Mouse (Mus musculus): Measurements from ENCODE around the gene Adarb2. TPM values are rescaled to one million over a fixed set of nuclear protein-coding genes. Genes with fewer than 3 reads are reported as not detected.

Adarb2 gene
- total RNA-seq, 2 experiments from 2014 or later = not detected

GRCm38 (mm10) chr13:8365523-8365922 is 162.9 kb downstream of the Adarb2 start:
- ATAC-seq (replicated peaks; ENCODE audit: low FRiP score, low TSS enrichment, poor library complexity, severe bottlenecking) = no peak

GRCm38 (mm10) chr13:8366087-8366486 is 163.4 kb downstream of the Adarb2 start:
- ATAC-seq (replicated peaks; ENCODE audit: low FRiP score, low TSS enrichment, poor library complexity, severe bottlenecking) = no peak

DNA sequence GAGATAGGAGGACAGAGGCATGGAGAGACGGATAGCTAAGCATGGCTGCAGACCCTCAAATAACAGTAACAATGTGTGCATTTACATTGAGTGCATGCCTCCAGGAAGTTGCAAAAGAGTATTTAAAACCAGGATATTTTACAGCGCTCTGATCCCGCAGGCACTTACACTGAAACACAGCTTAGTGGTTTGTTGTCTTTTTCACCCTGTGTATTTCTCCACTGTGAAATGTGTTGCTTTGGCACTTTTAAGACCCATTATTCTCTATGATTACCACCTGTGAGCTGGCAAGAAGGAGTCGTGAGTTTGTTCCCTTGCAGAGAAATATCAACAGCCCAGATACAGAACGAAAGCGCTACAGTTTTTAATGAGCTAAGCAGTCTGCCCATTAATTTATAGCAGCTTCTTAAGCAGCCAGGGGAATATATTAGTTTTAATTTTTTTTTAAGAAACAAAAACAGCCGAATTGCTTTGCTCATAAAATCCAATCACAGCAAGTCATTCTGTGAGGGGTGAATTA is 167.3 kb downstream of the Adarb2 start:
- no peak for ATAC-seq (replicated peaks; ENCODE audit: low FRiP score, low TSS enrichment, poor library complexity, severe bottlenecking)

DNA sequence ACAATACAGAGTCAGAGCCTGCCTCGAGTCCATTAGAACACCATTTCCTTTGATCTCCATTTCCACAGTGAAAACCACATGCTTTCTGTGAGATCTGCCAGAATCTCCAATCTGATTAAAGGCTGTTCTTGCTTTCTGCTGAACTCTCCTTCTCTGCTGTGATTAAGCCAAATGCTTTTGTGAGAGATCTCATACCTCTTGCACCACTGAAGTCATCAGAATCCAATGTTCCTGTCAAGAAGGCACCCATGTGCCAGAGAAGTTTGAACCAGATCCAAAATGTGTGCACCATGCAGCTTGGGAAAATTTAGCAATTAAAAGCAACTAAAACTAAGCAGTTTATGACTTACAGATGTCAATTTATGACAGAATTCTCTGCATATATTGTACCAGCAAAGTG is 185.9 kb downstream of the Adarb2 start:
- ATAC-seq (replicated peaks; ENCODE audit: low FRiP score, low TSS enrichment, poor library complexity, severe bottlenecking) = no peak

DNA sequence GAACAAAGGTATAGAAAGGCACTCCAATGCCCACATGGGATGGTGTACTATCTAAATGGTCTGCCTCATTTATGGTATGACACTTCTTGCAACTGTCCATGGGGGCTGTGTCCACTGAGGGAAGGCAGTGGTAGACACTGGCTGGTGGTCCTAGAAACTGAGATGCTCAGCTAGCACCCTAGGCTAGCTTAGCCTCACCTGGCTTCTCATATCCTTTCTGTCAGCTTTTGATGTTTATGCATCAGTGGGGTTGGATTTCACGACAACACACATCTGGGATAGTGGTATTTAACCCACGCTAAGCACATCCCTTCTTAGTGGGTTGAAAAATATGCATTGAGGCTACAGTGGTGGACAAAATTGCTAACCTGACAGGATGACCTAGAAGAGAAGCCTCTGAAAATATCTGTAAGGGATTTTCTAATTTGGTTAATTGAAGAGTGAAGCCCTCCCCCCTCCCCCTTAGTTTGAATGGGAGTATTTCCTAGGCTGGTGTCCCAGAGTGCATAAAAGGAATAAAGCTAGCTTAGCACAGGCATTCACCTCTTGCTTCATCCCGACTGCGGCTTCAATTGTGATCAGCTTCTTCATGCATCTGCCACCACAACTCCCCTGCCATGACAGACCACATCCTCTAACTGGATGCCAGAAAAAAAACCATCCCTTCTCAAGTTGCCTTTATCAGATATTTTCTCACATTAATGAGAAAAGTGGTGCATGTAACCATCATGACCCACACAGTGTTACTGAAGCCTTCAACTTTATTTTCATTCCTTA is 197.8 kb downstream of the Adarb2 start:
- ATAC-seq (replicated peaks; ENCODE audit: low FRiP score, low TSS enrichment, poor library complexity, severe bottlenecking) = no peak

DNA sequence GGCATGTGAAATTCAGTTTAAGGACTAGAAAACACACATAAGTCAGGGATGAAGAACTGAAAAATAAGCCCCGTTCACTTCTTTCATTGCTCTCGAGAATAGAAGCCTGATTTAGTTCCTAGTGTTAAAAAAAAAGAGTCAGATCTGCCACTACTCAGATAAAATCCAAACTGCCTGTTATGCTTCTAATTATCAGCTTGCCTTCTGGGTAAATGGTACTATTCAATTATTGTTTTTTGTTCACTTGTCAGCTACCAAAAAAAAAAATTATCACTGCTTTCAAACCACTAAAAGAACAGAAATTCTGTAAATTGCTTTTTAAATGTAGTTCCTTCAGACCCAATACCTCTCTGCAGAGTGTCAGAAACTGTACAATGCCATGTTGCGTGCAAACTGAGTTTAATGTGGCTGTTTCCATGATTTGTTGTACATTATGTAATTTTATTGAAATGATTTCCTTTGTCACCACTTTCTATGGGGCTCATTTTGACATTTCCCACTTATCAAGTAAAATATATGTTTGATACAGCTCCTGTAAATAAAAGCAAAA is 199.7 kb downstream of the Adarb2 start:
- no peak for ATAC-seq (replicated peaks; ENCODE audit: low FRiP score, low TSS enrichment, poor library complexity, severe bottlenecking)

DNA sequence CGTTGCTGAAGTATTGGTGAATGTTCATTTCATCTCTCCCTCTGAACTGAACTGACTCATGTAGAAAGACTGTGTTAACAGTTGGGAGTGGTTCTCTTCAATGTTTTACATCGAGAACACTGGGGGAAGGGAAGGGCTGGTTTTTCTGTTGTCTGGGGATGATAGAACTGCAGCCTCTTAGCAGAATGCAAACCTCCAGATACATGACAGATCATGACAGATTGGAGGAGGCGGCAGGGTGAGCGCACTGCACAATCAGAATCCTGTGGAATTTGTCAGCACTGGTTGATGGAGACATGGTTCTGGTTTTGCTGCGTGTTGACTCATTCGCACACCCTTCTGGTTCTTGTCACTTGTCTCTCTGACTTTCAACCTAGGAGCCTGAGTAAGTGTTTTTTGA is 203.4 kb downstream of the Adarb2 start:
- no peak for ATAC-seq (replicated peaks; ENCODE audit: low FRiP score, low TSS enrichment, poor library complexity, severe bottlenecking)

DNA sequence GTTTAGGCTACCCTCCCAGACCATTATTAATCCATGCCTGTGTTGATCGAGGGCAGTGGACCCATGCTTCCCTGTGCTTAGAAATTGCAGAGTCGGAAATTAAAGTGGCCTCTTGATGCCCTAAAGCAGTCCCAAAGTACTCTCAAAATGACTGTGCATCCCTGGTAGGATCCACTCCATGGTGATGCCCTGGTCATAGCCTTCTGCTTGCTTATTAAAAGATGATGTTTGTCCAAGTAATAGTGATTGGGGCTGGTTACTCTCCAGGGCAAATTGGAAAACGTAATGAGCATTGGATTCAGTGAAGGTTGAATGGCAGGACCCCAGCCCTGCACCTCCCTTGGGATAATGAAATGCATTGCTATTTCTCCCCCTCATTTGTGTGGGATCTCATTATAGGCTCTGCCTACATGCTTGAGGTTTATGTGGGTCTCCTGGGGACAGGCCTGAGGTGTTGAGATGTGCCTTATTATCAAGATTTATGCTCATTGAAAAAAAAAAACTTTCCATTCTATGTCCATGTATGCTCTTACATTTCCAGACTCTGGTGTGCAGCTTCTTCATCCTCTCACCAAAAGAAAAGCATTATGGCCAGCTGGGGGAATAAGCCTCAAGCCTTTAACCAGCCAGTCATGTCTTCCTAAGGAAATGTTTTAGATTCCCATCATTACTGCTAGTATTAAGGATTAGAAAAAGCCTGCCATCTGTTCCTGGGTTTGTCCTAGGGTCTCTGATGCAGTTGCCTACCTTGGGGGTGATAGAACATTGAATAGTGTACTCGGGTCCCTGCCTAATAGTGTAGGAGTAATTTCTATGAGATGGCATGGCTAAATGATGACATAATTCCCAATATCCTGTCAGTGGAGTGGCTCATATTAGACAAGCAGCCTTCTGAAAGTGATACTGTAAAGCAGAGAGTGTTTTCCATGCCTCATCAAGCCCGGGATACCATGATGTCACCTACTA is 208.0 kb downstream of the Adarb2 start:
- ATAC-seq (replicated peaks; ENCODE audit: low FRiP score, low TSS enrichment, poor library complexity, severe bottlenecking) = no peak

DNA sequence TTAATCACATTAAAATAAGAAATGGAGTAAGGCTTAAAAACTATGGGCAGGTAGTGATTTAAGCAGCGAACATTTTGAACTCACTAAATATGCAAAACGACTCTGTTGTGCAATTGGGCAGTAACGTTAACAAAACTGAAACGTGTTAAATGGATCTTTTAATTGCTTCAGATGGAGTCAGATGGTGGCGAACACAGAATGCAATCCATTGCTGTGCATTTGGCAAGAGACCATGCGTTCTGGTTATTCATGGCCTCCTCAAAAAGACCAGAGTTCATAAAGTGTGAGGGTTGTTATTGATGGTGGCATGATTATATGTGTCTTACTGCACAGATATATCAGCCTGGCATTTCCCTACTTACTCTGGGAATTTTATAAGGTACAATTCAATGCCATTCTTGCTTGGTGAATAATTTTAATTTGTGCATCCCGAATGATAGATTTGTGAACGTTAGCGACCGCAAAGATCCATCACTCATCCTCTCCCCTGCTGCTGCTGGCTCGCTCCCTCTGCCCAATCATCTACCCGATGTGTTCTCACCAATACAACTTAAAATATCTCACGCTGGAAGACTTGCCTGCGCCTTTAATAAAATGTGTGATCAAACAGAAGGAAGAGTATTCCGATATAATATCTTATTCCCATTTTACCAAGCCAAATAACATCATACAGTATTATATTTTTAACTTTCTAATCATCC is 221.5 kb downstream of the Adarb2 start:
- ATAC-seq (replicated peaks; ENCODE audit: low FRiP score, low TSS enrichment, poor library complexity, severe bottlenecking) = no peak

DNA sequence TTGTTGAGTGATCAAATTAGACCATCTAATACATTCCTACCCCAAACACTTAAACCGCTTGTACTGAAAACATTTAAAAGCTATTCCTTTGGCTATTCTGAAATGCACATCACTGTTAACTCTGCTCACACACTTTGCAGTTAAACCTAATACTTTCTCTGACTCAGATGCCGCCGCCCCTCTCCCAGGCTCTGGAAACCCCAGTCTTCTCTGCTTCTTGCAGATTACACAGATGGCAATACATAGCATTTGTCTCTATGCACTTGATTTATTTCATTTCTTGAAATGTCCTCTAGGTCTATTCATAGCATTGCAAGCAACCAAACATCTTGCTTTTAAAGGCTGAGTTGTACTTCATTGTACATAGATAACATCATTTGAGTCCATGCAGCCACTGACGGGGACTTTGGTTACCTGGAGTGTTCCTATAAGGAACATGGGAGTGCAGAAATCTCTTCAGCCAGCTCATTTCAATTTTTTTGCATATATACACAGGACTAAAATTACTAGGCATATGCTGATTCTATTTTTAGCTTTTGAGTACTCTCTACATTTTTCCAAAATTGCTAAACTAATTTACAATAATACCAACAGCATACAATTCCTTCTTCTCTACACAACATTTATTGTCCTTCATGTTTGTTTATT is 236.6 kb downstream of the Adarb2 start:
- no peak for ATAC-seq (replicated peaks; ENCODE audit: low FRiP score, low TSS enrichment, poor library complexity, severe bottlenecking)

GRCm38 (mm10) chr13:8445415-8445814 is 242.7 kb downstream of the Adarb2 start:
- ATAC-seq (replicated peaks; ENCODE audit: low FRiP score, low TSS enrichment, poor library complexity, severe bottlenecking) = no peak

DNA sequence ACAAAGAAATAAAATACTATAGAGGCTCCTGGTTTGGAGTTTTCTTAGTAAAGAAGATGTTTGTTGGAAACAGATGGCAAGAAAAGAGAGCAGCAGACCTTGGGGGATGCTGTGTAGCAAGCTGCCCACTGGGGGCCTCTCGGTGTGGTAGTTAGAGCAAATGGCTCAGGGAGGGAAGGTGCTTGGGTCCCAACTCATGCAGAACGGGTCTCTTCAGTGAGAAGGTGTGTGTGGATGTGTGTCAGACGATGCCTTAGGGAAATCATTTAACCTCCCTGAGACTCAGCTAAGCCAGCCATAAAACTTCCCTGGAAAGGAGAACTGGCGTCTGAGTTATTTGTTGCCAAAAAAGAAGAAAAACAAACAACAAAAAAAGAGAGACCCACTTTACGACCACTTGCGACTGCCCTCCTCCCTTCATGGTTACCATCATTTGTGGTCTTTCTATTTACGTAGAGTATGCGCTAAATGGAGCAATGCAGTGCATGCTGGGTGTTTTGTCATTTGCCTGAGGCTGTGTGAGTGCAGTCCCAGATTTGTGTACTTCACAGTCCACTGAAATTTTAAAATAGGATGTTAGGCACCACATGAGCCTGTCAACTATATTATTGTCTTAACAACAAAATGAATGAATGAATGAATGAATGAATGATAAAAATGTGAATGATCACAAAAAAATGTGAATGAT is 245.7 kb downstream of the Adarb2 start:
- no peak for ATAC-seq (replicated peaks; ENCODE audit: low FRiP score, low TSS enrichment, poor library complexity, severe bottlenecking)

- ATAC-seq (replicated peaks; ENCODE audit: low FRiP score, low TSS enrichment, poor library complexity, severe bottlenecking) = no peak
Measured at GRCm38 (mm10) chr13:8451581-8451980, 248.9 kb downstream of the Adarb2 start.

DNA sequence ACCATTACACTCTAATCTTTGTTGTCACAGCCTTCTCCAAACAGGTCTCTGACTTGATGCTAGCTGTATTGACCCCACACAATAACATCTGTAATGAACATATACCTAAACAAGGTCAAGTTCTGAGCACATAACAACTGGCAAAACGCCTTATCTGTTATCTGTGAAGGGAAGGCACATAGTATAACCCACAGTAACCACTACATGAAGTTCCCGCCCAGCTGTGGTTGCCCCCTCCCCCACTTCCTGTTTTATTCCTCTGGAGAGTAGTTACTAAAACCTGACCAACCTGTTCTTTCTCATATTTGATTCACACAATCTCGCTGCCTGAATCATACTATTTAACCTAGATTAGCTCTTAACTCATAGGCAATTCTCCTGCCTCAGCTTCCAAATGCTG is 254.2 kb downstream of the Adarb2 start:
- ATAC-seq (replicated peaks; ENCODE audit: low FRiP score, low TSS enrichment, poor library complexity, severe bottlenecking) = peak; percentile 96

GRCm38 (mm10) chr13:8457831-8458230 is 255.2 kb downstream of the Adarb2 start:
- ATAC-seq (replicated peaks; ENCODE audit: low FRiP score, low TSS enrichment, poor library complexity, severe bottlenecking) = no peak

- ATAC-seq (replicated peaks; ENCODE audit: low FRiP score, low TSS enrichment, poor library complexity, severe bottlenecking) = no peak
Measured at GRCm38 (mm10) chr13:8467591-8468366, 265.1 kb downstream of the Adarb2 start.

GRCm38 (mm10) chr13:8476237-8476636 is 273.6 kb downstream of the Adarb2 start:
- ATAC-seq (replicated peaks; ENCODE audit: low FRiP score, low TSS enrichment, poor library complexity, severe bottlenecking) = no peak

GRCm38 (mm10) chr13:8478731-8479130 is 276.1 kb downstream of the Adarb2 start:
- no peak for ATAC-seq (replicated peaks; ENCODE audit: low FRiP score, low TSS enrichment, poor library complexity, severe bottlenecking)
